Mouse (Mus musculus) G1E (cell line): ENCODE measurements around the gene Izumo1r.
"Not testable (repeated sequence)": the region's sequence is repeated elsewhere in the genome, so short reads cannot be mapped to it uniquely, and the experiment has no call there.

ENCODE experiments used
- CTCF ChIP-seq: IDR thresholded peaks from 2 replicates; pipeline ENCODE4 v1.5.1; 2012; ENCODE audit warnings: low read depth, low read length, inconsistent platforms, mixed read lengths
- GATA1 ChIP-seq: IDR thresholded peaks from 2 replicates; pipeline ENCODE4 v1.6.1; 2012; ENCODE audit warnings: borderline replicate concordance, low read length, inconsistent platforms, mixed read lengths

DNA sequence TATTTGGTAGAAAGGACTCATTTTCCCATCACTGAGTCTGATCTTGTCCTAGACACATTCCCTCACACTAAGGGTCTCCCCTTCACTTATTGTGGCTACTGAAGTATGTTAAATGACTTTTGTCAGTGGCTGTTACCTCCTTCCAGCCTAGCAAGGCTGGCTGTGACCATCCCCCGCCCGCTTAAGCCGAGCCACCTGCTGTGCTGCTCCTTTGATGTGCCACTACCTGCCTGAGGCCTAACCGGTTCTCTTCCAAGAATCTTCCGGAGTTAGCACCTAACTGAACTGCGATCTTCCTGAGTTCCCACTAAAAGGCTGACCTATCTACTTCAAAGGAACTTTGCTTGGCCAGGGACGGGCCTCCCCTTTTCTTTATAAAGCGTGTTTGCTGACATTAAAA is 27.2 kb downstream of the Izumo1r start:
- not testable (repeated sequence) for TF ChIP-seq CTCF, GATA1
